Mouse (Mus musculus) liver, embryonic 14.5 days (tissue): Measurements from ENCODE around the gene Gtf3c6. TPM values are rescaled to one million over a fixed set of nuclear protein-coding genes. Genes with fewer than 3 reads are reported as not detected.

Experiments
- ATAC-seq: fragments of 200-750 bp; cut with Nextera tagmentation; 2 replicates; pipeline ENCODE4 v1.8.0; 2017; ENCODE audit warnings: moderate number of reproducible peaks, mild to moderate bottlenecking, moderate library complexity; ENCODE audit not compliant: insufficient read depth
- DNase-seq, 3 experiments: peaks; one replicate each; pipeline ENCODE4 v3.0.0-alpha.2; 2012 to 2013; ENCODE audit warnings: low read depth in 3 of 3, low spot score in 3 of 3
- H3K27ac ChIP-seq: fragments of 300-500 bp; sonication (generic); 2 replicates; pipeline ENCODE4 v1.5.1; 2014; ENCODE audit warnings: moderate library complexity, mild to moderate bottlenecking, control low read depth, inconsistent platforms
- H3K27me3 ChIP-seq: fragments of 300-500 bp; sonication (generic); 2 replicates; pipeline ENCODE4 v1.6.1; 2014; ENCODE audit warnings: mild to moderate bottlenecking, low read length, moderate library complexity; ENCODE audit not compliant: control insufficient read depth, insufficient read depth
- H3K36me3 ChIP-seq: fragments of 300-500 bp; sonication (generic); replicated peaks from 2 replicates; pipeline ENCODE4 v1.6.1; 2014; ENCODE audit warnings: low read depth; ENCODE audit not compliant: control insufficient read depth, insufficient read depth
- H3K4me1 ChIP-seq, 2 experiments: fragments of 200-500 bp in 1 of 2; fragments of 300-500 bp in 1 of 2; sonication (generic) in 1 of 2; replicated peaks; 2 replicates each; pipeline ENCODE4 v1.6.1; 2012 to 2014; ENCODE audit warnings: antibody characterized with exemption in 1 of 2, inconsistent platforms in 1 of 2, low read length in 1 of 2; ENCODE audit not compliant: control insufficient read depth in 2 of 2, insufficient read depth in 2 of 2
- H3K4me2 ChIP-seq: fragments of 300-500 bp; sonication (generic); 2 replicates; pipeline ENCODE4 v1.6.1; 2014; ENCODE audit warnings: low read depth, mild to moderate bottlenecking, control low read depth, moderate library complexity
- H3K4me3 ChIP-seq, 2 experiments: fragments of 200-500 bp in 1 of 2; fragments of 300-500 bp in 1 of 2; sonication (generic) in 1 of 2; 2 replicates each; pipeline ENCODE4 v1.5.1; 2012 to 2014; ENCODE audit warnings: low read depth in 2 of 2, low read length in 2 of 2, mild to moderate bottlenecking in 2 of 2, control low read depth in 1 of 2, inconsistent platforms in 1 of 2, moderate library complexity in 1 of 2; ENCODE audit not compliant: insufficient read depth in 1 of 2
- H3K9ac ChIP-seq: fragments of 300-500 bp; sonication (generic); replicated peaks from 2 replicates; pipeline ENCODE4 v1.6.1; 2014; ENCODE audit warnings: mild to moderate bottlenecking, control low read depth, moderate library complexity
- H3K9me3 ChIP-seq: fragments of 300-500 bp; sonication (generic); 2 replicates; pipeline ENCODE4 v1.6.1; 2016; ENCODE audit warnings: low read length, mixed read lengths; ENCODE audit not compliant: control insufficient read depth
- CTCF ChIP-seq: IDR thresholded peaks from 2 replicates; pipeline ENCODE4 v1.5.1; 2016; ENCODE audit warnings: antibody characterized with exemption, low read depth, control low read depth
- EP300 ChIP-seq: IDR thresholded peaks from 2 replicates; pipeline ENCODE4 v1.6.1; 2016; ENCODE audit warnings: antibody characterized with exemption, low read depth
- WGBS: fragments of 180-500 bp; shearing (Covaris S2); extraction: QIAGEN DNeasy Blood & Tissue Kit; methylation state at CpG from one replicate; pipeline ENCODE4 v1.1.7; 2014; ENCODE audit not compliant: insufficient replicate concordance; 5-methylcytosine and 5-hydroxymethylcytosine counted together
- polyA plus RNA-seq, 2 experiments: library from polyadenylated mRNA; depleted of rRNA in 1 of 2; stranded (reverse) in 1 of 2; unstranded in 1 of 2; fragments of >200 nt; fragmentation: Nextera tagmentation in 1 of 2; extraction: Ambion mirVana in 1 of 2; gene quantifications; 2 replicates each; pipeline versions ENCODE4 v1.2.1 to v1.2.3; 2012 to 2014

Gtf3c6 gene
- polyA plus RNA-seq, 2 experiments, result 15.1 to 34.1 TPM

DNA sequence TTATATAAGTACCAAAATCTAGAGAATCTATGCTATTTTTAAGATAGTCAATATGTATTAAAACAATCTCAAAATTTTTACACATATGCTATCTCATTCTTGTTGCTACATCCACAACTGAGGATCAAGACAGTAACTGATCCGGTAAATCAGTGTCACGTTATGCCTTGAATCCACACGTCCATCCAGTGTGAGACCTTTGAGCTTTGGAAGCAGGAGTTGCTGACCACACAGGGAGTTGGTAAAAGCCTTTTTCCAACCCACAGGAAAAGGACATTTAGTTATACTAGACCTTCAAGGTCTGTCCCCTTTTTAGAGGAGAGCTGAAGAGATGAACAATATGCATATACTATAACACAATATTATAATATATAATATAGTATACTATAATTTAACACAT is 24.7 kb downstream of the Gtf3c6 start:
- Histone ChIP-seq H3K9me3 (no peaks in the 10 kb centered on the region), H3K27ac (no peak overlapping the region), H3K4me2 (no peak overlapping the region), H3K4me1 (0 out of 4 replicates have a peak, but pooled peaks cover 0 to 2% of the 10 kb centered on the region in 2 experiments), H3K9ac (no peak overlapping the region), H3K36me3 (peaks cover 40% of the 10 kb centered on the region), H3K4me3 (no peak overlapping the region), H3K27me3 (no peaks in the 10 kb centered on the region)
- no peak for TF ChIP-seq CTCF
- no peak for TF ChIP-seq EP300
- DNase-seq (no peak), ATAC-seq (no peak)
- WGBS, result 76% methylated on average over 3 of the region's 3 CpGs

DNA sequence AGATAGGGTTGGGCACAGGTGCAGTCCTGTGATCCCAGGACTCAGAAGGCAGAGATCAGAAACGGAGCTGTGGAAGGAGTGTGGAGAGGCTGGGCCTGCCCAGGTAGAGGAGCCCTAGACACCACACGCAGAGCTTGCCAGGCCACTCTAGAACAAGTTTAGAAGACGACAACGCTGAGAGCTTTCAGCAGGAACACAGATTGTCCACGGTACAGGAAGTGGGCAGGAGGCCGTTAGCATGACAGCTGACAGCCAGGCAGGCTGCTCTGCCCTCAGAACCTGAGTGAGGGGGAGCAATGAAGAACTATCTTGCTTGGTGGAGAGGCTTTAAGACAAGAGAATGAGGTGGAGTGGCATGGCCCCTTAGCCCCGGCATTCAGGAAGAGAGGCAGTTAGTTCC is 25.5 kb downstream of the Gtf3c6 start:
- 25% methylated on average over 7 of the region's 7 CpGs for WGBS
- Histone ChIP-seq H3K4me1 (0 out of 4 replicates have a peak, but pooled peaks cover 0 to 2% of the 10 kb centered on the region in 2 experiments), H3K4me3 (no peak overlapping the region), H3K4me2 (no peak overlapping the region), H3K27ac (no peak overlapping the region), H3K27me3 (no peaks in the 10 kb centered on the region), H3K9me3 (no peaks in the 10 kb centered on the region), H3K36me3 (peaks cover 42% of the 10 kb centered on the region), H3K9ac (no peak overlapping the region)
- DNase-seq, result no peak
- ATAC-seq, result no peak
- TF ChIP-seq CTCF (no peak), EP300 (no peak)

DNA sequence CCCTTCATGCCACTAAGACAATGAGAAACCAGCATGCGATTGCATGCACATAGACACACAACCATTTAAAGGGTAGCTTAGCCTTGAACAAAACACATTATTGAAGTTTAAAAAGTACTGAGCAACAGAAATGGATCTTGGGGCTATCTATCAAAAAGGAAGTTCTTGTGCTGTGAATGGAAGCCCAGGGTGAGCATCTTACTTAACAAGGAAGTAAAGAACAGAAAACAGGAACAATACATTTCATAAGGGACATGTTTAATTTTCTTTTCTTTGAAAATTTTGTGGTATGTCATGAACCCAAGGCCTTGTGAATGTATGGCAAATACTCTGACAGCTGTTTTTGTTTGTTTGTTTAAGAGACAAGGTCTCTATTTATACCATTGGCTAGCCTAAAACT is 28.2 kb downstream of the Gtf3c6 start:
- H3K4me1 ChIP-seq, result 0 out of 4 replicates have a peak, but pooled peaks cover 0 to 2% of the 10 kb centered on the region in 2 experiments
- WGBS, result 86% methylated on average over 1 of the region's 1 CpGs
- TF ChIP-seq EP300 (no peak), CTCF (no peak)
- H3K4me2 ChIP-seq, result no peak overlapping the region
- H3K36me3 ChIP-seq, result peaks cover 38% of the 10 kb centered on the region
- H3K9ac ChIP-seq, result no peak overlapping the region
- DNase-seq (no peak), ATAC-seq (no peak)
- no peaks in the 10 kb centered on the region for H3K9me3 ChIP-seq
- H3K4me3 ChIP-seq, result no peak overlapping the region
- no peaks in the 10 kb centered on the region for H3K27me3 ChIP-seq
- no peak overlapping the region for H3K27ac ChIP-seq

DNA sequence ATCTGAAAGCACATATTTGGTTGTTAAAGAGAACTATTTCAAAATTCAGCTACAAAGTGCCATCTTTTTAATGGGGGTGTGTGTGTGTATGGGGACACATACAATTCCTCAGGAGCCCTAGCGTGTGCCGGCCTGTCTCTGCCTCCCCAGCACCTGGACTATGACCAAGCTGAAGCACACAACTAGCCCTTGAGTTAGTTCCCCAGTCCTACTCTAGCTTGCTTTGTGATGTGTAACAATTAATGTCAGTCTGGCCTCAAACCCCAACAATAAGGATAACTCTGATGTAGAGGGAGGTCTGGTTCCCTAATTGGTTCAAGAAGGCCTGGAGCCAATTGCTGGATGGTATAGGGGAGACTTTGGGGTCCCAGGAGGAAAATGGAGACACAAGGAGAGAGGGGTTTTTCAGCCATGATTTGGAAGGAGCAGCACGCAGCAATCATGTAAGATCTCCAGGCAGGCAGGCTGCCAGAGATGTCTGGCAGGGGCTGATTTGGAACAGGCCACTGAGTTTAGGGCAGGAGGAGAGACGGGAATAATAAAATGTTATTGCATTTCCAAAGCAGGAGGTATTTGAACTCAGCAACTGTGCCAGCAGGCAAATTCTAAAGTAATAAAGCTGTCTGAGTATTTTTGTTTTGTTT is 30.1 kb downstream of the Gtf3c6 start:
- H3K4me2 ChIP-seq, result no peak overlapping the region
- WGBS, result 77% methylated on average over 4 of the region's 4 CpGs
- TF ChIP-seq EP300 (no peak), CTCF (no peak)
- H3K27ac ChIP-seq, result no peak overlapping the region
- no peak overlapping the region for H3K9ac ChIP-seq
- no peak overlapping the region for H3K4me3 ChIP-seq
- H3K4me1 ChIP-seq, result 0 out of 4 replicates have a peak, but pooled peaks cover 0 to 2% of the 10 kb centered on the region in 2 experiments
- no peaks in the 10 kb centered on the region for H3K27me3 ChIP-seq
- no peak for ATAC-seq
- DNase-seq, result no peak
- H3K9me3 ChIP-seq, result no peaks in the 10 kb centered on the region
- peaks cover 45% of the 10 kb centered on the region for H3K36me3 ChIP-seq

DNA sequence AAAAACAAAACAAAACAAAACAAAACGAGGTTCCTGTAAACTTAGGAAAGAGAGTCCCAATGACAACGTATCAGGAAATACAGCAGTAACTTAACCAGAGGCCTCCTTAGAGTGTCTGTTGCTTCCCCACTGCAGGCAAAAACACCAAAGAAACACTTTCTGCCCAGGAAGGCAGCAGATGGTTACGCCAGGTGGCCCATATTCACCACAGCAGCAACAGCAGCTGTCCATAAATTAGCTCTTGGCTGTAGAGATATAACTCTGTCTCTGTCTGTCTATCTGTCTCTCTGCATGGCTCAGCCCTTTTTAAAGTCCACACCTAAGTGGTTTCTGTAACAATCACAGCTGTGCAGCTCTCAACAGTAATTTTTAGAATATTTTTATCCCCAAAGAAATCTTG is 39.0 kb downstream of the Gtf3c6 start:
- DNase-seq, result no peak
- H3K4me1 ChIP-seq, result no peaks in the 10 kb centered on the region
- H3K27ac ChIP-seq, result no peak overlapping the region
- no peaks in the 10 kb centered on the region for H3K27me3 ChIP-seq
- H3K9ac ChIP-seq, result no peak overlapping the region
- TF ChIP-seq CTCF (no peak), EP300 (no peak)
- H3K36me3 ChIP-seq, result peaks cover 17% of the 10 kb centered on the region
- no peak overlapping the region for H3K4me2 ChIP-seq
- 42% methylated on average over 3 of the region's 3 CpGs for WGBS
- no peaks in the 10 kb centered on the region for H3K9me3 ChIP-seq
- ATAC-seq, result no peak
- H3K4me3 ChIP-seq, result no peak overlapping the region
